Mouse (Mus musculus) CD4-positive helper T cell, adult 2 months (primary cell): ENCODE data around the gene Slx4ip.

ENCODE experiments used
- DNase-seq: peaks from one replicate; pipeline ENCODE4 v3.0.0-alpha.2; 2012; ENCODE audit warnings: low read depth, missing footprints, low spot score

The Slx4ip gene

GRCm38 (mm10) chr2:136947500-136947899, 56.5 kb downstream of the Slx4ip start:
- no peak for DNase-seq

- DNase-seq = no peak
These were observed 56.9 kb downstream of the Slx4ip start for GRCm38 (mm10) chr2:136947937-136948336.

GRCm38 (mm10) chr2:136952238-136952637, 61.2 kb downstream of the Slx4ip start:
- no peak for DNase-seq

DNA sequence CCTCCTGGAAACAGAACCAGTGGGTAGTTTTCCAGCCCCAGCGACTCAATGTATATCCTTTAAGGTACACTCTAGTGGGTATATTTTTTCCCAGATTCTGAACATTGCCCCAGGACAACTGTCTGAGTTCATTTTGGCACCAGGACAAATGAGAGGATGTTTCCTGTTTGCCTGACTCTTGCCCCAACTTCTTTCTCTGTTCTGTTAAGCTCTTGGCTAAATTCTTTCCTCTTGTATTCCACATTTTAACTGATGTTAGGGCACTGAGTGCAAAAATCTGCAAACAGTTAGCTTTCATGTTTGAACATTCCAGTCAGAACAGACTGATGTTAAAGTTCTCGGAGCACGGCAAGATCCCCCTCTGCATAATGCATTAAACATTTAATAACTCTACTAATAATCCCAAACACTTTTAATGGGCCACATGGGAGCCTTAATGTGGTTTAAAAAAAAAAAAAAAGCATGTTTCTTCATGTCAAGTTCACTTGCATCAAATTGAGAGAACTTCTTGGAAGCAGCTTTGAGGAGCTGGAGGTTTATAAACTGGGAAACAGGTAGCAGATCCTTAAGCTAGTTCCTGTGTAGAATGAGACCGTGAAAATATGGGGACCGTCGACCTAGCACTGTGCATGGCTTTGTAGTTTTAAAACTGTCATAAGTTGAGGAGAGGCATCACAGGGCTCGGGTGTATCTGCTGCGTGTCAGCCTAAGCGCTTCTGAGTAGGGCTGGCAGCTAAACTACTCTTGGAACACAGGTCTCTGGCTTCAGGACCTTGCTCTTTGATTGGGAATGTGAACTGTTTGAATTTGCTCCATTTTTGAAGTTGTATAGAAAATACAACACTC, 64.9 kb downstream of the Slx4ip start:
- DNase-seq = no peak

DNA sequence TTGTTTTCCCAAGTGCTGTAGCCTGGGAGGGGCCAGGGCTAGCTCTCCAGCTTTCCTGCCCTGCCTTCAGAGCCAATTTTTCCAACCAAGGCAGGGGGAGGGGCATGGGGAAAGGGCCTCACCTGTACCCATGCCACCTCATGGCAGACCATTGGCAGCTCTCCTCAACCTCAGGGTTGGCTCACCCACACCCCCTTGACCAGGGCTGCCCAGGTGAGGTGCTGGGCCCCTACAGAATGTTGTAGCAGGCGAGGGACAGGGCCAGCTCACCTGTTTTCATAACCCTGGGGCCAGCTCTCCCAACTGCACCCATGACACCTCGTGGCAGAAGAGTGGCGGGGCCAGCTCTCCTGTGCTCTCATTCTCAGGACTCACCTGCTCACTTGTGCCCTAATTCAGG, 67.7 kb downstream of the Slx4ip start:
- DNase-seq = no peak

DNA sequence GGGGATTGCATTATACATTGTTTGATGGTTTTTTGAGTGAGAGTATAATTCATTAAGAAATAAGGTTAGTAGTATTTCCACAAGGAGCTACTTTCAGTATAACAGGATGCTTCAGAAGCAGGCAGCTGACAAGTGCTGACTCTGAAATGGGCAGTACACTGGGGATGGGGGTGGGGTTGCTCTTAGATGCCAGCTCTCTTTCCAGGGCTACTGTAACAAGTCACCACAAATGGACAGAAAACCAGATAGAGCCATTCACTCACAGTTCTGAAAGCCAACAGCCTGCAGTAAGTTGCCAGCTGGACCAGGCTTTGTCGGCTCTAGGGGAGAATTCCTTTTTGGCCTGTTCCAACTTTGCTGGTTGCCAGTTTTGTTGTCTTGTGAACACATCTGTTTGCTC, 84.8 kb downstream of the Slx4ip start:
- no peak for DNase-seq

- DNase-seq = no peak
These were observed 88.2 kb downstream of the Slx4ip start for GRCm38 (mm10) chr2:136979056-136979772.

GRCm38 (mm10) chr2:136981062-136981879, 90.3 kb downstream of the Slx4ip start:
- DNase-seq = no peak

DNA sequence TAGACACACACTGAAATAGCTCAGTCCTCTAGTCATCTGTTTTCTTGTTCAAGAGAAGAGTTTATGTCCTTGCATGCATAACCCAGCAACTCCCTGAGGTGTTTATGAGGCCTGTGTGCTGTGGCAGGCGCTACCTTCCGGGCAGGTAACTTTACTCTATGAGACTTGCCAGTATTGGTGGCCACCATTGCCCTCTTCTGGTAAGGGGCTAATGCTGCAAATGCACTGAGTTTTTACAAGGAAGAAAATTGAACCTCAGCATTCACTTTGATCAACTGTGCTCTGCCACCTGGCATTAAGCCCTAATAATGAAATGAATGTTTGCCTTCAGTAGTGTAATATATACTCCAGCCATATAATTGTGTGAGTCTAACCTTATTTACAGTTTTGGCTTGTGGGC, 92.9 kb downstream of the Slx4ip start:
- no peak for DNase-seq

DNA sequence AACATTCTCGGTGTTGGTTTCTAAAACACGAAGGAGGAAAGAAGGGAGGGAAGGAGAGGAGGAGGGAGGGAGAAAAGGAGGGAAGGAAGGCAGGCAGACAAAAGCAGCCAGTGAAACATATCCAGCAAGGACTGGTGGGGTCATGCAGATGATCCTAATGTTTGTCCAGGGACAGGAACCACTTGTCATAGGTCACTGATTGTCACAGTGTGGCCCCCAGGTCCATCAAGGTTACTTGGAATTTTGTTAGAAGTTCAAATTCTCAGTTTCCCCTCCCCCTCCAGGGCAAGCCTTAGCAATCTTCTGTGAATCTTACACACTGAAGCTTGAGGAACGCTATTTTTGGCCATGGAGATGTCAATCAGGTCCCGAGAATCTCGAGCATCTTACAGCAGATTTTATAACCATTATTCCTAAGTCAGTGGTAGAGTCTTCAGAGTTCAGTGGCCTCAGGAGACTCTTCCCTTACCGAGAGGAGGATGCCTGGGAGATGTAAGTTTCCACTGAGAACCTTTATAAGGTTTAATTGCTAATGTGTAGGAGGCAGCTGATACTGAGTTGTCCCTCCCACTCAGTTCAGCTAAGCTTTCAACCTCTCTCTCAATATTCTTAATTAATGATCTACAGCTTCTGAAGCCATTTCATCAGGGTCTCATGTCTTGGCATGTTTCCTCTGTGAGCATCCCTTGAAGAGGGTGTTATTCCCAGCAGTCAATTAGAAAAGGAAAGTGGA, 95.1 kb downstream of the Slx4ip start:
- DNase-seq = no peak

GRCm38 (mm10) chr2:136993116-136993515, 102.1 kb downstream of the Slx4ip start:
- DNase-seq = no peak

- DNase-seq = no peak
These were observed 106.1 kb downstream of the Slx4ip start for GRCm38 (mm10) chr2:136997104-136997503.

DNA sequence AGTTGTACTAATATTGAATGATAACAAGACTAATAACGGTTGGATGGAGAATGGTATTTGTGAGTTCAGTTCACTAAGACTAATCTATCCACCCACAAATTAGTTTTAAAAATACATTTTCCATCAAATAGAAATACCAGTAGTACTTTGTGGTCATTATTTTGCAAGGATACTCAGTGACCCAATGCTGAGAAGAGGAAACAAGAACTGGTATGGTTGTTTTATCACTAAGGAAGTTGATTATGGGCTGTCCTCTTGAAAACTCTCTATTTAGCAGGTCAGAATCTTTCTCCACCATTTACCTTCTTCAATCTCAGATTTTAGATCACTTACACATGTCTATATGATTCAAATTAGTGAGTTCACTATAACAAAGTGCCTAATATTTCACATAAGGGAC, 111.0 kb downstream of the Slx4ip start:
- DNase-seq = no peak

DNA sequence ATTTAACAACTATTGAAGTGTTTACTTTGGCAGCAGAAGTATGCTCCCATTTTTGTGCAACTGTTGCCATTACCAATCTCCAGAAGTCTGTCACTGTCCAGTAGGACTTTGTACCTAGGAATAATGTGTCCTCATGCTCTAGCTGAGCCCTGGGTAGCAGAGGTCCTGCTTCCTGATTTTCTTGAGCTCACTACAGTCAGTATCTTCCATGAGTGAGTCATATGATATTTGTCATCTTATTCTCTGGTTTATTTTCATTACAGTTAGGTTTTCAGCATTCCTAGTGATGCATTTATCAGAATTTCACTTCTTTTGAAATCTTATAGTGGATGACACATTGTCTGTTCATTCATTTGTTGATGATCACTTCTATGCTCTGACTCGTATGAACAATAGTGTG, 115.6 kb downstream of the Slx4ip start:
- DNase-seq = no peak

DNA sequence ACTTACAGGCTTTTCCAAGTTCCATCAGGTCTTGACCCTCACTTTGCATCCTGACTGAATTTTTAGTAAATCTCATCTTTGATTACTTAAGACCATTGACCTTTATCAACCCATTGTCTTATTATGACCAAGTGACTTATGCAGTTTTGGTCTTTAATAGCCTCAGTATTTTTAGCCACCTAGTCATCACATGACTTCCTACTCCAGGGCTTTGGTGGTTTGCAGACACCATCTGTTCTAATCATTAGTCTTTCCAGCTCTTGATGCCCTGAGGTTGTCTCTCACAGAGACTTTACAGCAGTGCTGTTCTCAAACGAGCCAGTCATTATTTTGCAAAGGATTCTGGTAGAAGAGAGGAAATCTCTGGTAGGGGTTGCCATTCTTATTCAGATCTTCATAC, 121.0 kb downstream of the Slx4ip start:
- DNase-seq = no peak

GRCm38 (mm10) chr2:137013151-137013550, 122.1 kb downstream of the Slx4ip start:
- no peak for DNase-seq

GRCm38 (mm10) chr2:137013811-137014350, 122.9 kb downstream of the Slx4ip start:
- no peak for DNase-seq

- DNase-seq = no peak
These were observed 123.4 kb downstream of the Slx4ip start for GRCm38 (mm10) chr2:137014423-137014822.

- DNase-seq = no peak
These were observed 153.1 kb downstream of the Slx4ip start for GRCm38 (mm10) chr2:137044122-137044521.

- DNase-seq = no peak
These were observed 158.3 kb downstream of the Slx4ip start for GRCm38 (mm10) chr2:137049367-137049766.

DNA sequence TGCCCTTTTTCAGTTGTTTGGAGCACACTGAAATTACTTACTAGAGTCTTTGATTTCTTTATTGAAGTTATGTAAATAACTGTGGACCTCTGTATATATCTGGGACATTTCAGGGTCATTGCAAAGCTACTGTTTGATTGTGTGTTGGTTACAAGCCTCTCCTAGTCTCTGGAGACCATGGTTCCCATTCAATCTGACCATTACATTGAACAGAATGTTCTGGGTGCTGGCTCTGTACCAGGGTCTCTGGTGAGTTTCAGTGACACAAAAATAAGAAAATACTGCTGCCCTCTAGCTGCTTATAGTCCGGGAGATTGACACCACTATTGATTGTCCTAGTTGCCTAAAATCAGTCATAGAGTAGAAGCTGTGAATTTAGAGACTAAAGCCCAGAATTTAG, 158.9 kb downstream of the Slx4ip start:
- DNase-seq = no peak
